Mouse (Mus musculus): Measurements from ENCODE around the gene Cux1.

DNA sequence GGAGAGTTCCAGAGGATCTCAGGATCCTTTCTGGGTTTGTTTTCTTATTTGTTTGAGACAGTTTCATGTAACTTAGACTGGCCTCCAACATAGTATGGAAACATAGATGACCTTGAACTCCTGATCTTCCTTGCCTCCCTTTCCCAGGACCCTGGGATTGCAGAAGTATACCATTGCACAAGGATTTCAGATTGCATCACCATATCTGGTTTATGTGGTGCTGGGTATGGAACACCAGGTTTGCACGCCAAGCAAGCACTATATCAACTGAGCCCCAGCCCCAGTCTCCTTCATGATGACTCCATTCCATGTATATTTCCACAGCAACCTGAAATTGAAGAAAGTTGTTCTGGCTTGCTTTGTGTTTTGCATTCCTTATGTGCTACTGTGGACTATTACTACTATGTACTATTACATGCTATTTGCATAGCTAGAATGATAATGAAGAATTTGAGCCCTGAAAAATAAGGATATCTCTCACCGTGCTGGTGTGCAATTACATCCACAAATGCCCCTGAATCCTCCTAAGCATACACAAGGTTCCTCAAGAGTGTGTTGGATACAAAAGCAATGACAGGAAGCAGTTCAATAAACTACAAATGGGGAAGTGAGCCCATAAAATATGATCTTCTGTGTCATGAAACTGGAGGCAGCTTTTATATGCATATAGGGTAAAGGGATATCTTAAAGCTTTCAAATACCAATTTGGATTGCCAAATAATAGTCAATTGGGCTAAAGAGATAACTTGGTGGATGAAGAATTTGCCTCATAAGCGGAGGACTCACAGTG lies 48.4 kb downstream of the Cux1 start:
- TF ChIP-seq CTCF (IDR thresholded peaks at IDR 0.05; ENCODE audit: insufficient read depth, low read length) (no peak), POLR2A (IDR thresholded peaks at IDR 0.05; ENCODE audit: borderline replicate concordance, extremely low read depth, low read depth, low read length) (no peak)
